Mouse (Mus musculus) right cerebral cortex, adult 2 months (tissue): ENCODE results near the gene Sdf2l1.

Experiments used
- DNase-seq, 2 experiments: peaks; one replicate each; pipeline ENCODE4 v3.0.0; 2021 to 2022; ENCODE audit warnings: low spot score in 2 of 2

Sdf2l1 gene

GRCm38 (mm10) chr16:17124119-17124870 is 7.9 kb downstream of the Sdf2l1 start:
- no peak for DNase-seq

GRCm38 (mm10) chr16:17121569-17121968 is 10.6 kb downstream of the Sdf2l1 start:
- no peak for DNase-seq

DNA sequence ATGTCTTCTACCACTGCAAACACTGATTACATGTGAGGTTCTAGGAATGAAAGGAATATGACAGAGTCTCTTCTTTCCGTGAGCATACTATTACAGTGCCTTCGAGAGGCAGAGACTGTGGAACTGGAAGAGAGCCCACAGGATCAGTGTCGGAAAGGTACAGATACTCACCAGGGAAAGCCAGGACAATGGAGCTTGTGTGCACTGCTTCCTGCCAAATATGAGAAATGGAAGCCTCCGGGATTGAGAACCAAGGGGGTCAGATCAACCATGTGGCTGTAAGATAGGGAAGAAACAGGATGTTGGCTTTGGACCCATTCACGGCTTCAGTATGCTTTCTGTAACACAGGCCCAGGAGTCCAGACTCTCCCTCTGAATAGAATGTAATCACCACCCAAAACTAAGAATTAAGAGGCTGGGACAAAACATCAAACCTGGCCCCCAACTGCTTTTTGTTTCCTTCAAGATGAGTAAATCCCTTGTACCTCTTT is 14.8 kb downstream of the Sdf2l1 start:
- no peak for DNase-seq

- peak; percentile 77 to 81 for DNase-seq
Observed at GRCm38 (mm10) chr16:17110771-17111743, 21.1 kb downstream of the Sdf2l1 start, which contains the start of gene Ppil2. Gene Ppil2 (minus strand): TSS chr16:17111257.

GRCm38 (mm10) chr16:17104600-17104999 is 27.6 kb downstream of the Sdf2l1 start:
- DNase-seq, result no peak

GRCm38 (mm10) chr16:17102630-17103220 is 29.5 kb downstream of the Sdf2l1 start:
- DNase-seq, result no peak

GRCm38 (mm10) chr16:17096938-17097337 is 35.2 kb downstream of the Sdf2l1 start:
- DNase-seq, result no peak

GRCm38 (mm10) chr16:17088346-17088745 is 43.8 kb downstream of the Sdf2l1 start:
- DNase-seq, result no peak

DNA sequence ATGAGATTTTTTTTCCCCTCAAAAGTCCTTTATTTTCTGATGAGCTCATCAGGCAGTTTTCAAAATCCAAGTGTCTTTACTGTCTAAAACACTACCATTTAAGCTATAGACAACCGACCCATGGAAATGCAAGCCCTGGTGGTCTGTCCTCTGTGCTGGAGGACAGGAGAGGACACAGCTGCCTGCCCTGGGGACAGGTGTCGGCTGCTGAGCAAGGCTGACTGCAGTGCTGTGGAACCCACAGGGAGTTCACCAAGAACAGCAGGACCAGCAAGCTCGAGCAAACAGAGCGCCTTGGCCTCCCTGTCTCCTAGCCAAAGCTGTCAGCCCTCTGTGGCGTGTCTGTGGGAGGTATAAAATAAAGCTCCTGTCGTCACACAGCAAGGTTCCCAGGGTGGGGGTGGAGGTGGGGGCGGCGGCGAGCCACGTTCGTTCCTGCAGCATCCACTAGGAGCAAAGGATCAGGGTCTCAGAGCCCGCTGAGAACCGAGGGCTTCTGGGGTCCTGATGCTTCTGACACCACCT is 45.5 kb downstream of the Sdf2l1 start:
- DNase-seq, result peak; percentile 48 to 59

- DNase-seq, result no peak
Observed at GRCm38 (mm10) chr16:17086241-17086640, 45.9 kb downstream of the Sdf2l1 start.

- no peak for DNase-seq
Observed at GRCm38 (mm10) chr16:17085636-17086035, 46.5 kb downstream of the Sdf2l1 start.

DNA sequence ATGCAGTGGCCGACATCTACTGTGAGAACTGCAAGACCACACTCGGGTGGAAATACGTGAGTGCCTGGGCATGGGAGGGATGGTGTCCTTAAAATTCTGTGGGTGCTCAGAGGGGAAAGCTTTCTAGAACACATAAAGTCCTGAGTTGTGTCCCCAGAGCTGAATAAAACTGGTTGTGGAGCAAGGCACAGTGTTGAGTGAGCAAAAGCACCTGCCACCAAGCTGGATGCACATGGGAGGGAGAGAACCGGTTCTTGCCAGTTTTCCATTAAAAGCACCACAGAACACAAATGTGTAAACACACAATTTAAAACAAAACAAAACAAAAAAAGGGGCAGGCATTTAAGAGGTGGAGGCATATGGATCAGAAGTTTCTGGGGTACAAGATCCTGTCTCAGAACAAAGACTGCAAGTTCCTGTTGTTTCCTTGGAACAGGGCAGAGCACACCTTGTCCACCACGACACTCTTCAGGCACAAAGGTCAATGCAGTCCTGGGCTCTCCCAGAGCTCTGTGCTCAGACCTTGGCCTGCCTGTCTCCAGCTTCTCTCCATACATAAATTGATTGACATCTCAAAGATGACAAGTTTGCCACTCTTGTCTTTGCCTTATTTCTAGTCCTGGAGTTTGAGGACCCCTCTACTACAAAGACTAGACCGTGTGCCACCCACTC is 49.9 kb downstream of the Sdf2l1 start:
- DNase-seq, result no peak
